Mouse (Mus musculus): ENCODE measurements at regions not wholly inside any gene's neighbourhood (a gene's known extent, or its start where the extent isn't known, plus 50 kb on each side); places are given as distances from the start of the nearest gene placed in this dataset.
"Not testable (repeated sequence)": the region's sequence is repeated elsewhere in the genome, so short reads cannot be mapped to it uniquely, and the experiment has no call there.

- DNase-seq: no peak
- intact Hi-C loops (cut with DNase I; ENCODE audit: low total_unique reads): no loop called here
Measured at GRCm38 (mm10) chr19:54099292-54099691, 55.3 kb downstream of the Adra2a start.

- DNase-seq: no peak
- intact Hi-C loops (cut with DNase I; ENCODE audit: low total_unique reads): no loop called here
Measured at GRCm38 (mm10) chr19:54099769-54100168, 55.8 kb downstream of the Adra2a start.

- intact Hi-C loops (cut with DNase I; ENCODE audit: low total_unique reads): no loop called here
- DNase-seq: no peak
Measured at GRCm38 (mm10) chr19:54106571-54106970, 62.6 kb downstream of the Adra2a start.

GRCm38 (mm10) chr19:54107103-54107821 lies 63.3 kb downstream of the Adra2a start:
- intact Hi-C loops (cut with DNase I; ENCODE audit: low total_unique reads): no loop called here
- DNase-seq: no peak

- intact Hi-C loops (cut with DNase I; ENCODE audit: low total_unique reads): no loop called here
- DNase-seq: no peak
Measured at GRCm38 (mm10) chr19:54110080-54110479, 66.1 kb downstream of the Adra2a start.

GRCm38 (mm10) chr19:54112691-54113090 lies 68.7 kb downstream of the Adra2a start:
- DNase-seq: no peak
- intact Hi-C loops (cut with DNase I; ENCODE audit: low total_unique reads): no loop called here

- intact Hi-C loops (cut with DNase I; ENCODE audit: low total_unique reads): no loop called here
- DNase-seq: no peak
Measured at GRCm38 (mm10) chr19:54113421-54113820, 69.5 kb downstream of the Adra2a start.

- intact Hi-C loops (cut with DNase I; ENCODE audit: low total_unique reads): no loop called here
- peak; percentile 39 for DNase-seq
Measured at GRCm38 (mm10) chr19:54114588-54115317, 70.8 kb downstream of the Adra2a start.

GRCm38 (mm10) chr19:54115335-54115734 lies 71.4 kb downstream of the Adra2a start:
- intact Hi-C loops (cut with DNase I; ENCODE audit: low total_unique reads): no loop called here

GRCm38 (mm10) chr19:54116829-54117228 lies 72.9 kb downstream of the Adra2a start:
- DNase-seq: no peak
- intact Hi-C loops (cut with DNase I; ENCODE audit: low total_unique reads): no loop called here

More at GRCm38 (mm10) chr19:54115335-54115734, 71.4 kb downstream of the Adra2a start:
- DNase-seq: no peak

GRCm38 (mm10) chr19:54117676-54118075 lies 73.7 kb downstream of the Adra2a start:
- intact Hi-C loops (cut with DNase I; ENCODE audit: low total_unique reads): no loop called here
- DNase-seq: no peak

GRCm38 (mm10) chr19:54123586-54123985 lies 79.6 kb downstream of the Adra2a start:
- intact Hi-C loops (cut with DNase I; ENCODE audit: low total_unique reads): no loop called here

GRCm38 (mm10) chr19:54151766-54152165 lies 107.8 kb downstream of the Adra2a start:
- intact Hi-C loops (cut with DNase I; ENCODE audit: low total_unique reads): not testable (repeated sequence)

More at GRCm38 (mm10) chr19:54123586-54123985, 79.6 kb downstream of the Adra2a start:
- no peak for DNase-seq

GRCm38 (mm10) chr19:54154400-54154799 lies 110.4 kb downstream of the Adra2a start:
- no peak for DNase-seq
- intact Hi-C loops (cut with DNase I; ENCODE audit: low total_unique reads): no loop called here

More at GRCm38 (mm10) chr19:54151766-54152165, 107.8 kb downstream of the Adra2a start:
- DNase-seq: not testable (repeated sequence)

GRCm38 (mm10) chr19:54170361-54170760 lies 126.4 kb downstream of the Adra2a start:
- no peak for DNase-seq
- intact Hi-C loops (cut with DNase I; ENCODE audit: low total_unique reads): no loop called here

GRCm38 (mm10) chr19:54174090-54175055 lies 130.4 kb downstream of the Adra2a start:
- intact Hi-C loops (cut with DNase I; ENCODE audit: low total_unique reads): no loop called here
- DNase-seq: no peak

GRCm38 (mm10) chr19:54175766-54176165 lies 131.8 kb downstream of the Adra2a start:
- intact Hi-C loops (cut with DNase I; ENCODE audit: low total_unique reads): no loop called here
- no peak for DNase-seq

GRCm38 (mm10) chr19:54177491-54177890 lies 133.5 kb downstream of the Adra2a start:
- DNase-seq: no peak
- intact Hi-C loops (cut with DNase I; ENCODE audit: low total_unique reads): no loop called here

- intact Hi-C loops (cut with DNase I; ENCODE audit: low total_unique reads): no loop called here
- no peak for DNase-seq
Measured at GRCm38 (mm10) chr19:54200407-54200806, 156.5 kb downstream of the Adra2a start.

- intact Hi-C loops (cut with DNase I; ENCODE audit: low total_unique reads): no loop called here
- DNase-seq: no peak
Measured at GRCm38 (mm10) chr19:54202456-54202855, 158.5 kb downstream of the Adra2a start.
